Mouse (Mus musculus) 3134 (cell line): ENCODE measurements around the gene Mfrp.

ENCODE experiments used
- DNase-seq: peaks from one replicate; pipeline ENCODE4 v3.0.0-alpha.2; 2011; ENCODE audit warnings: low spot score; ENCODE audit not compliant: insufficient read length; ENCODE audit errors: extremely low read depth

Mfrp gene

DNA sequence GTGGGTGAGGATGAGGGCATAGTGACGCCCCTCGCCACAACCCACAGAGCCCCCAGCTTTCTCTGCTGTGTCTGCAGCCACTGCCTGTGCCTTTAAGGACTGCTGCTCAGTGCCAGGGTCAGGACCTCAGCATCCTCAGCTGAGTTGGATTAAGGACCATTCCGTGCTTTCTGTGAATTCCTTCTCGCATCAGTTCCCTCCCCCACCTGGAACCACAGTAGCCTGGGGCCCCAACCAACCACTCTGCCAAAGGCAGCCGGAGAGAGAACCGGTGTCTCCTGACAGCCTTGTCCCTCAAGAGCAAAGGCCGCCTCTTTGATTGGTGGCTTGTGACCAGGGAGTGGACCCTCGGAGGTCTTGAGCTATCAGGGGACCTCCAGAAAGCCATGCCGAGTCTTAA, at the start of gene Mfrp:
Mfrp (plus strand) TSS at position 240 of the 400 bp plus-strand sequence.
- no peak for DNase-seq

DNA sequence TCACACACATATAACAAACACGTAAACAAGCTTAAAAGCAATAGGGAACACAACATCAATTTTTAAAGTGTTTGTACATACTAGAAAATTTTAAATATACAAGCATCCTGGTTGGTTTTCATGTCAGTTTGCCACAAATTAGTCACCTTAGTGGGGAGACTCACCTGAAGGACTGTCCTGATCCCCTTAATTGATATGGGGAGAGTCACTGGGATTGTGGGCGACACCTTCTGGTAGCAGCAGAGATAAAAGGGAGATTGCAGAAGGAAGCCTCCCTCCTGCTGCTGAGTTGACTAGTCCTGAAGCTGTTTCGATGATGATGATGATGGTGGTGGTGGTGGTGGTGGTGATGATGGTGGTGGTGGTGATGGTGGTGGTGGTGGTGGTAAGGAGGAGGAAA, 48.7 kb upstream of the Mfrp start:
- DNase-seq: no peak

GRCm38 (mm10) chr9:44053936-44054335, 47.6 kb upstream of the Mfrp start:
- no peak for DNase-seq

DNA sequence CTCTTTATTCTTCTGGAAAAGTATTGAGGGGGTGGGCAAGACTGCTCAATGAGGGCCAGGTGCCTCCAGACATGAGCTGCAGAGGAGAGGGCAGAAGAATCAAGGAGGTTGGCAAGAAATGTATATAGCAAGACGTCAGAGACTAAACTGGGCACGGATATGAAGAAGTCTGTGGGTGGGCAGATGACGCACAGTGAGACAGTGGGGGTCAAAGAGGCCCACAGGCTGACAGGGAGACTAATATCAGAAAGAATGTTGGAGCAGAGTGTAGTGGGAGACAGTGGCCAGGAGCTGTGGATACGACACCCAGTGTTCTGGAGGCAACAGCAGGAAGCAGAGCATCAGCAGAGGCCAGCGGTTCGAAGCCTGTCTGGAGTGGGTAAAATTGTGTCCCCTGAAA, 42.9 kb upstream of the Mfrp start:
- no peak for DNase-seq

DNA sequence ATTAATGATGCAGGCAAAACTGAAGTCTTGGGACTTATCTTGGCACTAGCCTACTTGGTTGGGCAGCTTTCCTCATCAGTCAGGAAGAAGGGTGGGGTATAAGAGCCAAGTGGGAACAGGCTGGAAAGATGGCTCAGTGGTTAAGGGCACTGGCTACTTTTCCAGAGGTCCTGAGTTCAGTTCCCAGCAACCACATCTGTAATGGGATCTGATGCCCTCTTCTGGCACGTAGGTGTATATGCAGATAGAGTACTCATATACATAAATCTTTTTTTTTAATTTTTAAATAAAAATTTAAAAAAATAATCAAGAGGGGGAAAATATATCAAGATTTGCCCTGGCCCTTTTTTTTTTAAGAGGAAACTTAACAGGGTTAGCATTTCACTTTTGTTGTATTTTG, 36.4 kb upstream of the Mfrp start:
- no peak for DNase-seq

DNA sequence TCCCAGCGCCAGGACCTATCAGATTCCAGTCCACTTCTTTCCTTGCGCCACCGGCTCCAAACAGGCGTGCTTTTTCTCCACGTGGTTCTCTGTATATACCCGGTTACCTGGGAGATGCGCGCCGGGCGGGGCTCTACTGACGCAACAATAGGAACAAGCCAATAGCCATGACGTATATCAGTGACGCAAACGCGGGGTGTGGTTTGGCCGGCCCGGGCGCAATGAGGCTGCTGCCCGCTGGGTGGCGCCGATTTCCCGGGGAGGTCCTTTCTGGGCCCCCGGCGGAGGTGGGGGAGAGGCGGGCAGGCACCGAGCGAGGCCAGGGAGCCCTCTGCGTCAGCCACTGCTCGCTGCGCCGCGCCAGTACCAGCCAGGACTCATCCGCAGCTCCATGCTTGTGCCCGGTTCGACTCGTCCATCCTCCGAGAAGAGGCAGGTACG, 34.7 kb upstream of the Mfrp start, which contains the start of gene Usp2:
Usp2 (plus strand) TSS at position 237 of the 441 bp plus-strand sequence.
- peak; percentile 92 for DNase-seq

DNA sequence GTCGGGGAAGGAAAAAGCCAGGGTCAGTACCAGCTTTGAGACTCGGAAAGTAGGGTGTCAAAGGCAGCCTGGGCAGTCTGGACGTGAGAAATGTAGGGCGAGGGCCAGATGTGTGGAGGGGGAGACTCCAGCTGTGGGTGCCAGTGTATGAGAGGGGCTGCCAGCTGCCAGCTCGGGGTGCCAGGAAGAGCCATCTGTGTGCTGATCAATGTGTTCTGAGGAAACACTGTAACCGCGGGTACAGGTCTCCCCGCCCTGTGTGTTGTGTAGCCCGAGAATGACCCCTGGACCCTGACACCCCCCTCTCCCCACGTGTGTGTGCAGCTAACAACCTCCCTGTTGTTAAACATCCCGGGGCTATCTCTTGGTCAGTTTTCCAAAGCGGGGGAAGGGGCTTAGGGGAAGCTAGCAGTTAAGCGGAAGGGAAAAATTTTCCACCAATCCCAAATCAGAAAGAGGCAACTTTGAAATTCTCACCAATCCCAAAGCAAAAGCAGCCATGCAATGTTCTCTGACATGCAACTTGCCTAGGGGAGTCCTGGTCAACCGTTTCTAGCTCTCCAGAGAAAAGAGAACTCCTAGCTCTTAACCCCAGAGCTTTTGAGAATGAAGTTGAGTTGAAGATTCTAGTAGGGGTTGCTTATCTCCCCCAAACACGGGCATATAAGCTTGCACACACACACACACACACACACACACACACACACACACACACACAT, 34.1 kb upstream of the Mfrp start:
- no peak for DNase-seq

- DNase-seq: peak; percentile 45
Observed at GRCm38 (mm10) chr9:44067960-44068330, 33.6 kb upstream of the Mfrp start.

DNA sequence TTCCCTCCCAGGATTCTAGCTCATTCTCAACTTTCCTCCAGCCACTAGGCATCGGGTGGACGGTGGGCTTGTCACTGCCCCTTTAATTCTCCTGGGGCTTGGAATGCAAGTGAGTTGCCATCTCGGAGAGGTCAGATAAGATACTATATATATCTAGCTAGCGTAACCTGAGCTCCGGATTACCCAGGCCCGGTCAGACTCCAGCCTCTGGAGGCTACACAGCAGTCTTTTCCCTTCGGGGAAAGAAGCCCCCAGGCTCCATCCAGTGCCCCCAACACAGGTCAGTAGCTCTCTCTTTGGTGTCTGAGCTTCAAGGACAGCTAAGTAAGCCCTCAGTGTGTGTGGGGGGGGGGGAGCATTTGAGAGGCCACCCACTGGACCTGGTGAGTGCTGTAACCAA, 32.3 kb upstream of the Mfrp start:
- DNase-seq: no peak

GRCm38 (mm10) chr9:44070113-44070843, 31.3 kb upstream of the Mfrp start:
- DNase-seq: no peak

DNA sequence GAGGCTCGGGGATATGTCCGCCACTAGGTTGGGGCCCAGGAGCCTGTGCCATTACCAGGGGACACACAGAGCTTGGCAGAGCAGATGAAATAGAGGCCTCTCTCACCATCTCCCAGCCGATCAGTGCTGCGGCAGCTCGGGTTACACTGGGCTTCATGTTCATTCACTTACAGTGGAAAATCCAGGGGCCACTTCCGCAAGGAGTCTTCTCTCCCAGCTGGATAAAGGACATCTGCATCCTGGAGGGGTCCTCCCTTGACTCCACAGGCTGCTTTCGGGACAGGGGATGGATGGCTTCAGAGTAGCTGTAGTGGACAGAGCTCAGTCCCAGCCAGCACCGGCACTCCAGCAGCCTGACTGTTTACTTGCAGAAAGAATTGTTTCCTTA, 30.7 kb upstream of the Mfrp start:
- DNase-seq: no peak

DNA sequence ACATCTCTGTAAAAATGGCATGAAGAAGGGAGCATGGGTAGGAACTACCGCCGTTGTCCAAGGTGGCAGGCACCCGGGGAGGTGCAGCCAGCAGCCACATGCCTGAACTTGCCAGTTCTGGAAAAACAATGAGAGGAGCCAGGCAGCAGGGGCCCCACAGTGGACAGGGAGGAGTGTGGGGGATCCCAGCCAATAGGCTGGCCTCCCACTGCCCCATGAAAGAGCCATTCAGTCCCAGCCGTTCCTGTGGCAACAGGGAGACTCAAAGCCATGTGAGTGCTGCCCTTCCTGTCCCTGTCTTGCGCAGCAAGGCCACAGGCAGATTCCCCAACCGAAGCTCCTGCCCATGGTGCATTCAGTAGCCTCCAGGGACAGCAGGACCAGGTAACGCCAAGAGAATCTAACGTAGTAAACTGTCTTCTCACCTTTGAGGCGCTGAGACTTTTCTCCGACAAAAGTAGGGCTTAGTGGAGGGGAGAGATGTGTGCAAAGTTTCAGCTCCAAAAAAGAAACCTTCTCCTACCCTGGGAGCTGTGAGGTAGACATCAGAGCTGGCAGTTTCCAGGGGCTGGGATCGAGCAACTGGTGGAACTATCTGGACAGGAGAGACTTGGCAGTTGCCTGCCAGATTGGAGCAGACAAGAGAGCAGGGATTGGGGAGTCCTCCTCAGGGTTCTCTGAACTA, 29.5 kb upstream of the Mfrp start:
- peak; percentile 50 for DNase-seq

DNA sequence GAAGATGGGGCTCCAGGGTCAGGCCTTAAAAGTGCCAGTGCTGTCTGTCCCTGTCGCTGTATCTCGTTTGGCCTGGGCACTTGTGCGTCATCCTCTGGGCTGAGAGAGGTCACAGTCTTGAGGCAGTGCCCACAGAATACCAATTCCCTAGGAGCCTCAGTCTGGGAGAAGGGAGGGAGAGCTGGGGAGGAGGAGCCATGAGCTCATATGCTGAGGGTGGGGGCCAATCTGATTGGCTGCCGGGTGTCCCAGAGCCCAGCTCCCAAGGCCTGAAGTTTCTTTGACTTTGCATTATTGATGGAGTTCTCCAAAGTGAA, 29.0 kb upstream of the Mfrp start:
- peak; percentile 74 for DNase-seq

DNA sequence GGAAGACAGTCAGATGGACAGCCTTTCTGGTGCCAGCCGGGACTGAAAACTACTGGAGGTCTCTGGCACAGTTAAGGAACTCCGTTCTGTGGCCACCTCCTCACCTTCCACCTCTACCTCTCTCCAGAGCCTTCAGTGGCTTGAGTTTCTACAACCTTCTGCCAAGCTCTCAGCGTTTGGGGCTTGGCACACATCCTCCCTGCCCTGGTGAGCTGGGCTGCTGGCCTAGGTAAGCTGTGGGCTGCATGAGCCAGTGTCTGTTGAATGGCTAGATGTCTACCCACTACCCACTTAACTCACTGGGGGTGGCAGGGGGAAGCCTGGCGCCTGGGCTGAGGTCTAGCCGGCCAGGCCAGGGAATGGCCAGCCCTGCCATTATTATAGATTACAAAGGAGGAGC, 28.4 kb upstream of the Mfrp start:
- no peak for DNase-seq

GRCm38 (mm10) chr9:44074395-44075275, 26.9 kb upstream of the Mfrp start:
- no peak for DNase-seq

DNA sequence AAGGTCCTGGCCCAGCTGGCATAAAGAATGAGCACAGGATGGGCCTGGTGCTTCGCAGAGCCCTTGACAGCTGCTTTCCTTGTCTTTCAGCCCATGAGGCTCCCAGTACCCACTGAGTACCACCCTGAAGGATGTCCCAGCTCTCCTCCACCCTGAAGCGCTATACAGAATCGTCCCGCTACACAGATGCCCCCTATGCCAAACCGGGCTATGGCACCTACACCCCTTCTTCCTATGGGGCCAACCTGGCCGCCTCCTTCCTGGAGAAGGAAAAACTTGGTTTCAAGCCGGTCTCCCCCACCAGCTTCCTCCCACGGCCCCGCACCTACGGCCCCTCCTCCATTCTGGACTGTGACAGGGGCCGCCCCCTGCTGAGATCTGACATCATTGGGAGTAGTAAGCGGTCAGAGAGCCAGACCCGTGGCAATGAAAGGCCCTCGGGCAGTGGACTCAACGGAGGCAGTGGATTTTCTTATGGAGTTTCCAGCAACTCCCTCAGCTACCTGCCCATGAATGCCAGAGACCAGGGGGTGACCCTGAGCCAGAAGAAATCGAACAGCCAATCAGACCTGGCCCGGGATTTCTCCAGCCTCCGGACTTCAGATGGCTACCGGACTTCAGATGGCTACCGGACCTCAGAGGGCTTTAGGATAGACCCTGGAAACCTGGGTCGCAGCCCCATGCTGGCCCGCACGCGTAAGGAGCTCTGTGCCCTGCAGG, 26.1 kb upstream of the Mfrp start:
- no peak for DNase-seq

DNA sequence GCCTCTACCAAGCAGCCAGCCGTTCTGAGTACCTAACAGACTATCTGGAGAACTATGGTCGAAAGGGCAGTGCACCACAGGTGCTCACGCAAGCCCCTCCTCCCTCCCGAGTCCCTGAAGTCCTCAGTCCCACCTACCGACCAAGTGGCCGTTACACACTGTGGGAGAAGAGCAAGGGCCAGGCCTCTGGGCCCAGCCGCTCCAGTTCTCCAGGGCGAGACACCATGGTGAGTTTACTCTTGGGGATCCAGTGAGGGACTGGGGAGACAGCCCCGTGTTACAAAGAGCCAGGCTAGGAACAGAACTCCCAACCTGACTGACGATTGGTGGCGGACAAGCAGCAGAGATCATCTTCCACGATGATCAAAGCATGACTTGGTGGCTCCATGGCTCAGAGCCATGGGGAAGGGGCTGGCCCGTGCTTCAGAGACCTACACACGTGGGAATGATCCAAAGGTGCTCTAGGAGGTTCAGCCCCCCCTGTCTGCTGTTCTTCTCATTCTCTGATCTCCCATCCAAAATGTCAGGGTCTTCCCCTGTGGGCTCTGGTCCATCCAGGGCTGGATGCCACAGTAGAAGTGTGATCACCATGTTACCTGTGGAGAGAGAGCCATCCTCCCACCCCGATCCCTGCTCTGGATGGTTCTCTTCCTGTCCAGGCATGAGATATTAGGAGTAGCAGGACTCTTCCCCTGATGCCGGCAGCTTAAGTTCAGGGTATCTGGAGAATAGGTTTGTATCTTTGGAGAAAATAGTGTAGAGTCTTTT, 25.3 kb upstream of the Mfrp start:
- DNase-seq: no peak

GRCm38 (mm10) chr9:44076764-44077120, 24.8 kb upstream of the Mfrp start:
- DNase-seq: peak; percentile 45

- no peak for DNase-seq
Observed at GRCm38 (mm10) chr9:44077266-44077910, 24.1 kb upstream of the Mfrp start.
